9 mouse cellular contexts compared by ENCODE assay signal in the genomic region with DNA sequence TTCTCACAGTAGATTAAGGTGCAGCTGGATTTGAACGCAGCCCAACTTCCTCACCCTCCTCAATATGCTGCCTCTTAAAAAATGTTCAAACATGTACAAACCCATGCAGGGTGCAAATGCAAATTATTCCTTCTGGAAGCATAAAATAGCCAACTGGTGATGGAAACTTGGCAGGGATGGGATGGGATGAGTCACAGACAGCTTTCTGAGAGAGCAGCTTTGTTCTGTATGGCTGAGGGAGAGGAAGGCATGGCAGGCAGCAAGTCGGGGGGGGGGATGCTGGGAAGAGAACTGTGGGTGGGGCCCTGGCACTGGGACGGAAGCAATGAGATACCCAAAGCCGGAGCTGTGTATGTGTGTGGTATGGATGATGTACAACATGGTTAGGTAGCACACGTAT.
DNase-seq lines count a peak whose midpoint lies in the region; ATAC-seq lines count a peak whose summit lies in the region.
"Had no signal": no experiment of that assay in that cellular context is flagged by ENCODE, and none has a peak within 500 bp of the region (broad histone marks: within the 10 kb centered on the region; RNA-seq: fewer than 3 reads in every experiment).

No protein-coding gene starts in this region.

- no peak overlapping the region for H3K4me2 ChIP-seq in heart, embryonic 13.5 days
- H3K4me2 ChIP-seq in liver, embryonic 12.5 days = no peak overlapping the region
- H3K4me2 ChIP-seq: embryonic facial prominence, embryonic 13.5 days had no signal

- no peak for ATAC-seq in heart, embryonic 13.5 days (ENCODE audit: extremely low read depth, insufficient number of reproducible peaks, low FRiP score, low TSS enrichment)
- no peak for ATAC-seq in liver, embryonic 12.5 days

- H3K4me1 ChIP-seq in heart, embryonic 10.5 days = peaks cover 6% of the 10 kb centered on the region; the same call in 1 of the 2 replicates
- H3K4me1 ChIP-seq in heart, embryonic 13.5 days = peaks cover 2% of the 10 kb centered on the region; the same call in 1 of the 2 replicates
- H3K4me1 ChIP-seq in liver, embryonic 12.5 days = no peaks in the 10 kb centered on the region
- H3K4me1 ChIP-seq: embryonic facial prominence, embryonic 13.5 days had no signal

- 75% methylated on average over 5 of the region's 5 CpGs for WGBS in heart, embryonic 10.5 days
- 65% methylated on average over 5 of the region's 5 CpGs for WGBS in heart, embryonic 13.5 days
- 70% methylated on average over 5 of the region's 5 CpGs for WGBS in liver, embryonic 12.5 days (ENCODE audit: insufficient replicate concordance)

- H3K9me3 ChIP-seq in heart, embryonic 10.5 days = no peaks in the 10 kb centered on the region
- no peaks in the 10 kb centered on the region for H3K9me3 ChIP-seq in heart, embryonic 13.5 days
- no peaks in the 10 kb centered on the region for H3K9me3 ChIP-seq in liver, embryonic 12.5 days (replicated peaks)
- H3K9me3 ChIP-seq: embryonic facial prominence, embryonic 13.5 days had no signal

- H3K27ac ChIP-seq in heart, embryonic 10.5 days = no peak overlapping the region
- 0 out of 2 replicates have a peak overlapping the region, but pooled peaks have one; percentile 25 for H3K27ac ChIP-seq in heart, embryonic 13.5 days (replicated peaks)
- no peak overlapping the region for H3K27ac ChIP-seq in liver, embryonic 12.5 days
- H3K27ac ChIP-seq: embryonic facial prominence, embryonic 13.5 days had no signal

- H3K27me3 ChIP-seq in heart, embryonic 10.5 days (ENCODE audit: insufficient read depth, poor library complexity, severe bottlenecking) = no peaks in the 10 kb centered on the region
- H3K27me3 ChIP-seq in heart, embryonic 13.5 days (replicated peaks) = no peaks in the 10 kb centered on the region
- H3K27me3 ChIP-seq in liver, embryonic 12.5 days (replicated peaks) = no peaks in the 10 kb centered on the region
- H3K27me3 ChIP-seq: embryonic facial prominence, embryonic 13.5 days had no signal

- H3K9ac ChIP-seq in heart, embryonic 13.5 days = no peak overlapping the region
- H3K9ac ChIP-seq in liver, embryonic 12.5 days = no peak overlapping the region
- H3K9ac ChIP-seq: embryonic facial prominence, embryonic 13.5 days had no signal

- DNase-seq in heart, adult 18-20 months = peak; percentile 35 to 66
- DNase-seq in heart, embryonic 10.5 days (ENCODE audit: low spot score) = no peak
- peak; percentile 40 for DNase-seq in cerebellum, adult 11-12 months
- DNase-seq in left cerebral cortex, postnatal 14 days (ENCODE audit: low spot score in 2 of 2) = peak; percentile 70 to 88
- DNase-seq in spleen, postnatal 36 days (ENCODE audit: low spot score in 2 of 2) = no peak
- no peak for DNase-seq in ovary, postnatal 36 days (ENCODE audit: low spot score)

- intact Hi-C loops in left cerebral cortex, postnatal 14 days (cut with DNase I) = no loop called here

- H3K36me3 ChIP-seq in heart, embryonic 10.5 days = no peaks in the 10 kb centered on the region
- H3K36me3 ChIP-seq in heart, embryonic 13.5 days = no peaks in the 10 kb centered on the region
- H3K36me3 ChIP-seq in liver, embryonic 12.5 days = no peaks in the 10 kb centered on the region
- H3K36me3 ChIP-seq: embryonic facial prominence, embryonic 13.5 days had no signal

- no peak overlapping the region for H3K4me3 ChIP-seq in heart, embryonic 10.5 days
- H3K4me3 ChIP-seq in heart, embryonic 13.5 days = no peak overlapping the region
- no peak overlapping the region for H3K4me3 ChIP-seq in liver, embryonic 12.5 days
- H3K4me3 ChIP-seq: embryonic facial prominence, embryonic 13.5 days had no signal

Comparison
In these comparisons a context has a peak if more than half of its experiments do, and no peak if none do; other contexts are left out.
1. DNase-seq: peak in heart, adult 18-20 months (2 of 2), cerebellum, adult 11-12 months (single experiment) and left cerebral cortex, postnatal 14 days (2 of 2); none in heart, embryonic 10.5 days (single experiment), spleen, postnatal 36 days (0 of 2) and ovary, postnatal 36 days (single experiment).